Mouse (Mus musculus) limb, embryonic 10.5 days (tissue): ENCODE measurements around the gene Cela3b. TPM values are rescaled to one million over a fixed set of nuclear protein-coding genes. Genes with fewer than 3 reads are reported as not detected.
"Not testable (repeated sequence)": the region's sequence is repeated elsewhere in the genome, so short reads cannot be mapped to it uniquely, and the experiment has no call there.

Experiments
- DNase-seq: peaks from one replicate; pipeline ENCODE4 v3.0.0-alpha.2; 2017; ENCODE audit warnings: low spot score
- H3K27ac ChIP-seq: fragments of 300-500 bp; sonication (generic); 2 replicates; pipeline ENCODE4 v1.5.1; 2016; ENCODE audit warnings: mild to moderate bottlenecking
- H3K27me3 ChIP-seq: fragments of 300-500 bp; sonication (generic); 2 replicates; pipeline ENCODE4 v1.6.1; 2016; ENCODE audit warnings: low read depth, mild to moderate bottlenecking; ENCODE audit not compliant: poor library complexity, severe bottlenecking
- H3K36me3 ChIP-seq: fragments of 300-500 bp; sonication (generic); 2 replicates; pipeline ENCODE4 v1.6.1; 2016; ENCODE audit warnings: mild to moderate bottlenecking, moderate library complexity
- H3K4me1 ChIP-seq: fragments of 300-500 bp; sonication (generic); 2 replicates; pipeline ENCODE4 v1.6.1; 2016
- H3K4me3 ChIP-seq: fragments of 300-500 bp; sonication (generic); 2 replicates; pipeline ENCODE4 v1.5.1; 2016; ENCODE audit warnings: mild to moderate bottlenecking, moderate library complexity
- H3K9me3 ChIP-seq: fragments of 300-500 bp; sonication (generic); replicated peaks from 2 replicates; pipeline ENCODE4 v1.6.1; 2016; ENCODE audit warnings: mild to moderate bottlenecking
- WGBS: fragments of 180-500 bp; shearing (Covaris S2); methylation state at CpG from one replicate; pipeline ENCODE4 v1.1.7; 2016; 5-methylcytosine and 5-hydroxymethylcytosine counted together
- polyA plus RNA-seq: library from polyadenylated mRNA; unstranded; fragments of >200 nt; fragmentation: Nextera tagmentation; extraction: Ambion mirVana; gene quantifications from 2 replicates; pipeline ENCODE4 v1.2.1, GENCODE M21; 2016

Cela3b gene
- polyA plus RNA-seq, 1 experiment from 2014 or later: not detected

DNA sequence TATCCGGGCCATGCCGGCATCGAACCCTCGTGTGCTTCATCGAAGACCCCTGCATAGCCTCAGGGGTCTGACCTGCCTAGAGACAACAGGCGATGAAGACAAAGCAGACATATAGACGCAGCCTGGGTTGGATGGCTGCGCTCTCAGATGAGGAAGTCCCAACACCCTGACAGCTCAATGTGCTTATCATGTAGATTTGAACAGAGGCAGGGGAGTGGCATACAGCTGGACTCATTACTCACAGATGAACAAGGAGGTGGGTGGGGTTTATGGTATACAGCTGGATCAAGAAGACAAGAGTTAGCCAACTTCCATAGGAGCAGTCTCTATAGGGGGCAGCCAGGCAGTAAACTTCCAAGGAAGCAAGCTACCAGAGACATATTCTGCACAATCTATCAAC, 8.5 kb upstream of the Cela3b start:
- DNase-seq: no peak
- 93% methylated on average over 8 of the region's 8 CpGs for WGBS
- no peaks in the 10 kb centered on the region for H3K36me3 ChIP-seq

DNA sequence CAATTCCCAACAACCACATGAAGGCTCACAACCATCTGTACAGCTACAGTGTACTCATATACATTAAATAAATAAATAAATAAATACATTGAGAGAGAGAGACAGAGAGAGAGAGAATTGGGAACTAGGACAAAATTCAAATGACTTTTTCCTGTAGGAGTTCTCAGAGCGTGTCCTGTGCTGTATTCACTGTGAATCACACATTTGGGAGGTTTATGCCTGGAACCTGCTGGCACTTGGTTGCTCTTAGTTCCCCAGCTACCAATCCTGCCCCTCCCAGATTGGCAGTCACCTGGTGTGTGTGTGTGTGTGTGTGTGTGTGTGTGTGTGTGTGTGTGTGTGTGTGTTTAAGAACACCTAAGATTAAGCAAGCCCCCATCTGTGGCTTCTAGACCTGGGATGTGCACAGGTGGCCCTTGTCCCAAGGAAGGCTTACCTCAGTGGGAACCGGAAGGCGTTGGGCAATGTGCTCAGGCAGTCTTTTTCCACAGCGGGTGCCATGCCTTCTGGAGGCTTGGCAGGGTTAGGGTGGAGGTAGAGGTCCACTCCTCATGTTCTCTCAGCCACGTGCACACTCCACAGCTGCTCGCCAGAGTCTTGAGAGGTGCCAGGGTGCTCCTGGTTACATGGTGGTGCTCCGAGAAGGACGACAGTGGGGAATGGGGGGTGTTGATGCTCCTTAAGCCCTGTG, 6.8 kb upstream of the Cela3b start:
- Histone ChIP-seq H3K9me3 (no peaks in the 10 kb centered on the region), H3K27ac (no peak overlapping the region), H3K4me3 (no peak overlapping the region), H3K36me3 (no peaks in the 10 kb centered on the region), H3K27me3 (no peaks in the 10 kb centered on the region), H3K4me1 (no peaks in the 10 kb centered on the region)
- 89% methylated on average over 8 of the region's 8 CpGs for WGBS
- DNase-seq: no peak

More for the DNA sequence above, 8.5 kb upstream of the Cela3b start:
- Histone ChIP-seq H3K27ac (no peak overlapping the region), H3K4me1 (no peaks in the 10 kb centered on the region), H3K9me3 (no peaks in the 10 kb centered on the region), H3K4me3 (no peak overlapping the region), H3K27me3 (no peaks in the 10 kb centered on the region)

DNA sequence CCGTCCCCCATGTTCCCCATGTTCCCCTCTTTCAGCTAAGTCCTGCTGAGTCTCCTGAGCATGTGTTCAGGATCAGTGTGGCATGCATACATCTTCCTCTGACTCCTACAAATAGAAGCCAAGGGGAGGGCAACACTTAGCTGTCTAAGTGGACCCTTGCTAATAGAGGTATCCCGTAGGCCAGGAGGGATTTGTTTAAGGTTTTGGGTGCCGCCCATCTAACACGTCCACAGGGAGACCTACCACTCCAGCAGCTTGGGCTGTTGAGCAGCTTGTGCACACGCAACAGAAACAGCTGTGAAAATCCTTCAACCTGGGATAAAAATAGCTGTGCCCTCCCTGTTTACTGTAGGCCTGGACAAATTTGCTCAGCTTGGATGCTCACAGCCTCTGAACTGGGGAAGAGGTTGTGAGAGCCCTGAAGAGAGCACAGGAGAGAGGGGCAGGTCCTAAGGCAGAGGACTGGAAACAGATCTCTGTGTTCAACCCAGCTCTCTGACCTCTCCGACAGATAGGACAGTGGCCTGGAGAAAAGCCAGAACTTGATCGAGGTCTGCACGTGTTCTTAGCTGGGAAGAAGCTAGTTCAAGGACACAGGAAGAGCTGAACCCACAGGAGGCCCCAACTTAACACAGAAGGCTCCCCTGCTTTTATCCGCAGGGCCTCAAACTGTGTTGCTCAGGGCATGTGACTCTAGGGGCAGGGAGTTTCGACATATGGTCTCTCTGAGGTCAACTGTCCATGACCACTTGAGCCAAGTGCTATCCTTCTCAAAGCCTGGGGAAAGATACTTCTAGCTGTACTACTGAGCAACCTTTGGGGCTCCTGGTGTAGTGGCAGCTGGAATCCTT, 2.6 kb upstream of the Cela3b start:
- not testable (repeated sequence) for H3K36me3 ChIP-seq, DNase-seq, H3K9me3 ChIP-seq, H3K27ac ChIP-seq, H3K27me3 ChIP-seq, H3K4me1 ChIP-seq, H3K4me3 ChIP-seq
- 80% methylated on average over 10 of the region's 10 CpGs for whole genome bisulfite sequencing

DNA sequence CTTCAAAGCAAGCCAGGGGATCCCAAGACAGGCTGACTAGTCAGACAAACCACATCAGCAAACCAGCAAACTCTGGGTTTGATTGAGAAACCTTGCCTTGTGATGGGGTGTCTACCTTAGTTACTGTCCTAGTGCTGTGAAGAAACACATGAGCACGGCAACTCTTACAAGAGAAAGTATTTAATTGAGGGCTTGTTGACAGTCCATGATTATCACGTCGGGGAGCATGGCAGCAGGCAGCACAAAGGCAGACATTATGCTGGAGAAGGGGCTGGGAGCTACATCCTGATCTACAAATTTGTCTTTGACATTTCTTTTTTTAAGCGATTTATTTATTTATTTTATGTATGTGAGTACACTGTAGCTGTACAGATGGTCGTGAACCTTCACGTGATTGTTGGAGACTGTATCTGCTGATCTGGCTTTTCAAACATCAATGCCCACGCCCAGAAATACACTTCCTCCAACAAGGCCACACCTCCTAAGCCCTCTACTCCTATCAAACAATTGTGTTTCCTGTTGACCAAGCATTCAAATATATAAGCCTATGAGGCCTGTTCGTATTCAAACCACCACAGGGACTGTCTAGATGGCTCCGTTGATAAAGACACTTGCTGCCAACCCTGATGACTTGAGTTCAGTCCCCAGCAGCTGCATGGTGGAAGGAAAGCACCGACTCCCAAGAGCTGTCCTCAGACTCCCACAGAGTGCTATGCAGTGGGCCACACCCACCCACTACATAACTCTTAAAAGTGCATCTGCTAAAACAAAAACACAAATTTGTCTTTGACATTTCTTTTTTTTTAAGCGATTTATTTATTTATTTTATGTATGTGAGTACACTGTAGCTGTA, 12.4 kb downstream of the Cela3b start:
- no peak for DNase-seq
- no peaks in the 10 kb centered on the region for H3K27me3 ChIP-seq

DNA sequence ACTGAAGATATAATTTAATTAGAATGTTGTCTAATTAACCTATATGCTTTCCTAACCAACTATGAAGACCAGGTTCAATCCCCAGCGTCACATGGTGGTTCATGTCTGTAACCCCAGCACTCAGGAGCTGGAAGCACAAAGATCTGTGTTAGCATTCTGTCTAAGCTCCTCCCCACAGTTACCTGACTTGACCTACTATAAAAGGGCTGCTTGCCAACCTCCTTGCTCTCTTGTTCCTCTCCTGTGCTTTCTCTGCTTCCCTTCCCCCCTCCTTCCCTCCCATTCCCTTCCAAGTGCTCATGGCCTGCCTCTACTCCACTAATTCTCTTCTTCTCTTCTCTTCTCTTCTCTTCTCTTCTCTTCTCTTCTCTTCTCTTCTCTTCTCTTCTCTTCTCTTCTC, 15.4 kb downstream of the Cela3b start:
- WGBS: 83% methylated on average over 1 of the region's 1 CpGs
- Histone ChIP-seq H3K27me3 (no peaks in the 10 kb centered on the region), H3K9me3 (no peaks in the 10 kb centered on the region), H3K4me1 (no peaks in the 10 kb centered on the region), H3K27ac (no peak overlapping the region), H3K36me3 (no peaks in the 10 kb centered on the region), H3K4me3 (no peak overlapping the region)
- DNase-seq: no peak

More for the DNA sequence above, 12.4 kb downstream of the Cela3b start:
- no peaks in the 10 kb centered on the region for H3K4me1 ChIP-seq
- H3K36me3 ChIP-seq: no peaks in the 10 kb centered on the region
- no peaks in the 10 kb centered on the region for H3K9me3 ChIP-seq
- H3K4me3 ChIP-seq: no peak overlapping the region
- WGBS: 76% methylated on average over 11 of the region's 11 CpGs
- no peak overlapping the region for H3K27ac ChIP-seq

DNA sequence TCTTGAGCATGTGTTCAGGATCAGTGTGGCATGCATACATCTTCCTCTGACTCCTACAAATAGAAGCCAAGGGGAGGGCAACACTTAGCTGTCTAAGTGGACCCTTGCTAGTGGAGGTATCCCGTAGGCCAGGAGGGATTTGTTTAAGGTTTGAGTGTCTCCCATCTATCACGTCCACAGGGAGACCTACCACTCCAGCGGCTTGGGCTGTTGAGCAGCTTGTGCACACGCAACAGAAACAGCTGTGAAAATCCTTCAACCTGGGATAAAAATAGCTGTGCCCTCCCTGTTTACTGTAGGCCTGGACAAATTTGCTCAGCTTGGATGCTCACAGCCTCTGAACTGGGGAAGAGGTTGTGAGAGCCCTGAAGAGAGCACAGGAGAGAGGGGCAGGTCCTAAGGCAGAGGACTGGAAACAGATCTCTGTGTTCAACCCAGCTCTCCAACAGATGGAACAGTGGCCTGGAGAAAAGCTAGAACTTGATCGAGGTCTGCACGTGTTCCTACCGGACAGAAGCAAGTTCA, 18.1 kb downstream of the Cela3b start:
- not testable (repeated sequence) for H3K4me1 ChIP-seq, H3K9me3 ChIP-seq, H3K27ac ChIP-seq, H3K4me3 ChIP-seq, DNase-seq, H3K27me3 ChIP-seq, H3K36me3 ChIP-seq
- WGBS: 86% methylated on average over 7 of the region's 7 CpGs

DNA sequence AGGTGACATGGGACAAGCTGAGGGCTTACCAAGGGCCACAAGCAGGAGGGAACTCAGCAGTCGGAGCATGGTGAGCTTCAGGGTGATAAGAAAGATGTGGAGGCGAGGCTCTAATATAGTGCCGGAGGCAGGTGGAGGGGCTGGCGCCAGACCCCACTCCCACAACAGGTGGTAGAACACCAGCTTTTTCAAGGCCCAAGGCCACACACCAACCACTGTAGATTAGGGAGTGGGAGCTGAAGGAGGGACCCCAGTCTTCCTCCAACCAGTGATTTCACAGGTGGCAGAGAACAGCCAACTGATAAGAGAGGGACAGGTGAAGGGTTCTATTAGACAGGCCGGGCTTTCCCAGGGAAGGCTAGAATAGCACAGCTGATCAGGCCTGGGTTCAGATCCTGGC, 20.6 kb downstream of the Cela3b start, which contains the start of gene Cela3a:
Cela3a (minus strand) TSS at position 101 of the 400 bp plus-strand sequence.
- no peaks in the 10 kb centered on the region for H3K27me3 ChIP-seq
- H3K4me1 ChIP-seq: no peaks in the 10 kb centered on the region
- WGBS: 88% methylated on average over 5 of the region's 5 CpGs
- no peaks in the 10 kb centered on the region for H3K36me3 ChIP-seq
- H3K4me3 ChIP-seq: no peak within 1 kb of the TSS
- no peak within 1 kb of the TSS for H3K27ac ChIP-seq
- no peak for DNase-seq
- H3K9me3 ChIP-seq: no peaks in the 10 kb centered on the region

DNA sequence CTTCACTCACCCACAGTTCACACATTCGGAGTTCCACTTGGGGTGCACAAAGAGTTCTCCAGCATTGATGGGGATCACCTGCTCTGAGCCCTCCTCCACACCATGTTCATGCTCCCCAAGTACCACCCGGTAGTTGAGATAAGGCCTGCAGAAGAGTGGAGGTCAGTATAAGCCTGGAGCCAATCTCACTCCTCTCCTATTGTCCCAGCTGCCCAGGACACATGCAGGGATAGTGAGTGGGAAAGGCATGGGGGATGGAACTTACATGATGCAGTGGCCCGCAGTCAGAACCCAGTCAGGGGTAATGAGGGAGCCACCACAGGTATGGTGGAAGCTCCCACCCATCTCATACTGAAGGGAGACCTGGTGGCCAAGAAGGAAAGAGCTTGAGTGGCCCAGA, 24.8 kb downstream of the Cela3b start:
- no peak for DNase-seq
- Histone ChIP-seq H3K27me3 (no peaks in the 10 kb centered on the region), H3K4me1 (no peaks in the 10 kb centered on the region), H3K9me3 (no peaks in the 10 kb centered on the region), H3K36me3 (no peaks in the 10 kb centered on the region), H3K4me3 (no peak overlapping the region), H3K27ac (no peak overlapping the region)
- WGBS: 89% methylated on average over 3 of the region's 3 CpGs

DNA sequence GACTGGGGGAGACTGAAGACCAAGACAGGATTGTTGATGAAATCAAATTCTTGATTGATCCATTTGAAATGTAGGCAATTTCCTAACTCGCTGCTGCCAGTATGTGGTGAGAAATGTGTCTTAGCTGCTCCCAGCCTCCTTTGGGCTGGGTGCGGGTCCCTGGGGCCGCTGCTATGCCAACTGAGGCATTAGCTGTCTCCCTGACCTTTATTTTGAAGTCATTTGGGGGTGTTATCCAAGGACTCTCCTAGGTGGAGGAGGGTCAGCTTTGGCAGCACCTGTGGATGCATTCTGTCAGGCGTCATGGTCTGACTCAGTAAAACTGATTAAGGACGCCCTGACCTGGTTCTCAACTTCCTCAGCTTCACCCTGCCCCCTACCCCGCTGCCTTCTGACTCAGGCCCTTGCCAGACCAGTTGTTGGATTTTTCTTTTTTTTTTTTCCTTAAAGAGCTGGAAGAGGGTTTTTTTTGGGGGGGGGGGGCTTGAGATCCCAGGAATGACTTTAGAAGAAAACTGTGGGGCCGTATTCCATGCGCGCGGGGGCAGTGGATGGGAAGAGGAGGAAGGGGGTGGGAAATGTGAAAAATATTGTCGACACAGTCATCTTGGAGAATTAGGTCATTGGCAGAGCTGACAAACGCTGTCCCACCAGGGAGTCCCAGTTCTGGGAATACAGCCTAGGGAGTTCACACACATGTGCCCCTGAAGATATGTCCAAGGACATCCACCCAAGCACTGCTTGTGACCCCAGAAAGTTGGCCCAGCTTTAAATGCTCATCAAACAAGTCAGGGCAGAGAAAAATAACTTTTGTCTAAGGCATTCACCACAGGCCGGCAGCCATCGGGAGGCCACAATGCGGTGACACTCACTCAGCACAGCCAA, 33.5 kb downstream of the Cela3b start:
- H3K27ac ChIP-seq: no peak overlapping the region
- H3K36me3 ChIP-seq: no peaks in the 10 kb centered on the region
- 78% methylated on average over 15 of the region's 15 CpGs for WGBS
- H3K4me1 ChIP-seq: no peaks in the 10 kb centered on the region
- H3K27me3 ChIP-seq: no peaks in the 10 kb centered on the region
- no peak for DNase-seq
- no peaks in the 10 kb centered on the region for H3K9me3 ChIP-seq
- H3K4me3 ChIP-seq: no peak overlapping the region

DNA sequence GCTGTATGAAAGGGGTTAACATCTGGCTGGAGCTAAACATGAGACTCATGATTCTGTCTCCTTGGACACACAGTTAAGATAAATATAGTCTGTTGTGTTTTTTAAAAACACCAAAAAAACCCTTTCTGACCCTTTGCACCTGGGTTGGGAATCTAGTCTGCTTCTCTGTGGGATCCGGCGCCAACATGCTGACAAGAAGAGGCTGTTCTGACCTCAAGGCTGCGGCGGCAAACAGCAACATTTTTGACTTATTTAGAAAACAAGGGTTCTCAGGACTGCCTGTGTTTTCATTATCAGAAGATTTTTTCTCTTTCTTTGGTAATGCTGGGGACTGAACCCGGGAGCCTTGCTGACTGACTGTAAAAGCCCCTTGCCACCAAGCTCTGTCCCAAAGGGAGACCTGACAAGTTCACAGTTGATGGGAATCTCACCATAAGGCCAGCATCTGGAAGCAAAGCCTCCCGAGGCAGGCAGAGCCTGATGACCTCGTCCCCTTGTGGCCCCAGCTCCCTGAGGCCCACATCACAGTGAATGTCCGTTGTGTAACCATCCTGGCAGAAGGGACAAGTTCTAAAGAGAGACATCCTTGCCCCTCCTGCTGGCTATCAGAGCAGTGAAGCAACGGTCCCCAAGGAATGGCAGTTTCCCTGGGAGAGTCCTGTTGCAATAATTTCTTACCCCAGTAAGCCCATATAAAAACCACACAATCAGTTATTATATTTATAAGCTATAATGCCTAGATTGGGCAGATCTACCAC, 36.8 kb downstream of the Cela3b start:
- Histone ChIP-seq H3K27ac (no peak overlapping the region), H3K9me3 (no peaks in the 10 kb centered on the region), H3K27me3 (no peaks in the 10 kb centered on the region), H3K4me1 (peaks cover 7% of the 10 kb centered on the region), H3K4me3 (no peak overlapping the region), H3K36me3 (peaks cover 13% of the 10 kb centered on the region; the same call in 1 of the 2 replicates)
- no peak for DNase-seq
- WGBS: 75% methylated on average over 9 of the region's 9 CpGs

DNA sequence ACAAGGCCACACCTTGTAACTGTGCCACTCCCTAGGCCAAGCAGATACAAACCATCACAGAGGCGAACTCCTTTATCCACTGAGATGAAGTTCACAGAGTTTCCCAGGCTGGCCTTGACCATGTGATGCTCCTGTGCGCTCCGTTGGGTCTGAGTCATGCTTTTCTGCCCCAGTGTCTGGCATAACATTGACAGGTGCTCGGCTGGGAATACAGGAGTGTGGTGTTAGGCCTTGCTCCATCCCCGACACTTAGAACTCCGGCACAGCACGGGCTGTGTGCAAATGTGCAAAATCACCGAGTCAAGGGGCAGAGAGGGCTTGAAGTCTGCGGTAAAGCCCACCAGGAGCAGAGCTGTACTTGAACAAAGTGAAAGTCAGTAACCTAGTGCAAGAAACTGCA, 37.5 kb downstream of the Cela3b start:
- whole genome bisulfite sequencing: 91% methylated on average over 9 of the region's 9 CpGs
- H3K27ac ChIP-seq: no peak overlapping the region
- H3K36me3 ChIP-seq: peaks cover 13% of the 10 kb centered on the region; the same call in 1 of the 2 replicates
- H3K27me3 ChIP-seq: no peaks in the 10 kb centered on the region
- DNase-seq: no peak
- peaks cover 9% of the 10 kb centered on the region for H3K4me1 ChIP-seq
- no peaks in the 10 kb centered on the region for H3K9me3 ChIP-seq
- no peak overlapping the region for H3K4me3 ChIP-seq
